Mouse (Mus musculus) hindbrain, embryonic 11.5 days (tissue): Measurements from ENCODE around the gene B4galt5. TPM values are rescaled to one million over a fixed set of nuclear protein-coding genes. Genes with fewer than 3 reads are reported as not detected.

Experiments
- polyA plus RNA-seq: library from polyadenylated mRNA; unstranded; fragments of >200 nt; fragmentation: Nextera tagmentation; extraction: Ambion mirVana; gene quantifications from 2 replicates; pipeline ENCODE4 v1.2.1, GENCODE M21; 2014

The B4galt5 gene
- polyA plus RNA-seq, 1 experiment from 2014 or later = 15.3 TPM

Other genes starting within 250 kb of the B4galt5 start
- gene Kcnb1, start 159.0 kb downstream of the B4galt5 start, polyA plus RNA-seq = 0.66 and 0.69 TPM in 2 replicates
- 7.4 and 10.5 TPM in 2 replicates for gene Ptgis, start 108.6 kb downstream of the B4galt5 start, polyA plus RNA-seq
- gene Slc9a8, start 72.5 kb upstream of the B4galt5 start, polyA plus RNA-seq = 15.7 and 21.8 TPM in 2 replicates
- 120 and 140 TPM in 2 replicates for gene Rnf114, start 143.5 kb upstream of the B4galt5 start, polyA plus RNA-seq
- gene Spata2, start 143.7 kb upstream of the B4galt5 start, polyA plus RNA-seq = 13.5 and 15.0 TPM in 2 replicates
- 27.6 and 29.5 TPM in 2 replicates for gene Snai1, start 189.0 kb upstream of the B4galt5 start, polyA plus RNA-seq